ENCODE assay signal across 22 mouse cellular contexts in the genomic region with DNA sequence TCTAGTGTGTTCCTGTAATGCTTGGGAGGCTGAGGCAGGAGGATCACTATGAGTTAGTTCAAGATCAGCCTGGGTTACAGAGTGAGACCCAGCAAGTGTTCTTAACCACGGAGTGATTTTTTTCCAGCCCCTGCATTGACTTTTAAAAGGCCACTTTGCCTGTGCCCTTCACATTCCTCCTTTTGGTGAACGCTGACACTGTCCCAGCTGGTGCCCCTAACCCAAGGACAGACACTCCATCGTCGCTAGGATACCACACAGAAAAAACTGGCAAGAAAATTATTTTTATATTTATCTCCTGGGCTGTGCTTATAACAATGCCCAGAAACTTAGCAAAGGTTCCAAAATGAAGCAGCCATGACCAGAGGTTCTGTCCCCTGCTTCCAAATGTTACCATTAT.
DNase-seq lines count a peak whose midpoint lies in the region; ATAC-seq lines count a peak whose summit lies in the region.
"Had no signal": no experiment of that assay in that cellular context is flagged by ENCODE, and none has a peak within 500 bp of the region (broad histone marks: within the 10 kb centered on the region; RNA-seq: fewer than 3 reads in every experiment).

No protein-coding gene starts in this region.

- no peak for DNase-seq in heart, embryonic 10.5 days (ENCODE audit: low spot score)
- no peak for DNase-seq in heart, postnatal 14 days
- DNase-seq in adrenal gland, adult 8-10 months: peak; percentile 69
- DNase-seq in adrenal gland, postnatal 10 days: peak; percentile 56
- DNase-seq in layer of hippocampus, adult 11-12 months (ENCODE audit: low spot score): no peak
- DNase-seq: cerebellum, adult 18-20 months; cerebellum, adult 9-10 months; cerebellum, postnatal 14 days; gastrocnemius, postnatal 10 days; gastrocnemius, postnatal 36 days; heart, adult 2 months; heart, postnatal 36 days had no signal

- H3K4me1 ChIP-seq in heart, embryonic 10.5 days: peaks cover 73% of the 10 kb centered on the region
- H3K4me1 ChIP-seq in neural tube, embryonic 15.5 days: peaks cover 51% of the 10 kb centered on the region

- H3K9me3 ChIP-seq in heart, embryonic 10.5 days: no peaks in the 10 kb centered on the region
- no peaks in the 10 kb centered on the region for H3K9me3 ChIP-seq in neural tube, embryonic 15.5 days (replicated peaks)
- H3K9me3 ChIP-seq: forebrain, embryonic 10.5 days; forebrain, embryonic 13.5 days; hindbrain, embryonic 10.5 days; hindbrain, embryonic 13.5 days; intestine, embryonic 15.5 days had no signal

- WGBS in heart, embryonic 10.5 days: 63% methylated on average over 4 of the region's 4 CpGs
- 72% methylated on average over 4 of the region's 4 CpGs for WGBS in neural tube, embryonic 15.5 days

- intact Hi-C loops in heart, postnatal 14 days (cut with DNase I): loop anchor here (10.0 kb wide), 1 partner anchor 364 kb away; no protein-coding TSS in a partner anchor

- H3K4me2 ChIP-seq in neural tube, embryonic 15.5 days: no peak overlapping the region
- H3K4me2 ChIP-seq: forebrain, embryonic 13.5 days; heart, embryonic 11.5 days; hindbrain, embryonic 13.5 days; intestine, embryonic 15.5 days had no signal

- no peak overlapping the region for H3K4me3 ChIP-seq in heart, embryonic 10.5 days
- no peak overlapping the region for H3K4me3 ChIP-seq in neural tube, embryonic 15.5 days (replicated peaks)
- H3K4me3 ChIP-seq: forebrain, embryonic 10.5 days; forebrain, embryonic 13.5 days; heart, adult 2 months; hindbrain, embryonic 10.5 days; hindbrain, embryonic 13.5 days; intestine, embryonic 15.5 days had no signal

- H3K27ac ChIP-seq in heart, embryonic 10.5 days: 0 out of 2 replicates have a peak overlapping the region, but pooled peaks have one; percentile 59
- H3K27ac ChIP-seq in neural tube, embryonic 15.5 days (replicated peaks): no peak overlapping the region
- H3K27ac ChIP-seq: forebrain, embryonic 13.5 days; heart, adult 2 months; hindbrain, embryonic 13.5 days; intestine, embryonic 15.5 days had no signal

- no peak overlapping the region for H3K9ac ChIP-seq in neural tube, embryonic 15.5 days (replicated peaks)
- H3K9ac ChIP-seq: forebrain, embryonic 13.5 days; hindbrain, embryonic 13.5 days; intestine, embryonic 15.5 days had no signal

- no peak for ATAC-seq in neural tube, embryonic 15.5 days (ENCODE audit: low FRiP score)
- ATAC-seq: CD4-positive, CD25-positive, alpha-beta regulatory T cell, adult 4 months; forebrain, embryonic 13.5 days; forebrain, embryonic 16.5 days; hindbrain, embryonic 16.5 days; intestine, embryonic 15.5 days had no signal

- no peaks in the 10 kb centered on the region for H3K36me3 ChIP-seq in heart, embryonic 10.5 days
- no peaks in the 10 kb centered on the region for H3K36me3 ChIP-seq in neural tube, embryonic 15.5 days
- H3K36me3 ChIP-seq: forebrain, embryonic 10.5 days; hindbrain, embryonic 10.5 days; hindbrain, embryonic 13.5 days; intestine, embryonic 15.5 days had no signal

- H3K27me3 ChIP-seq in heart, embryonic 10.5 days (ENCODE audit: insufficient read depth, poor library complexity, severe bottlenecking): peaks cover 33% of the 10 kb centered on the region
- peaks cover 17% of the 10 kb centered on the region for H3K27me3 ChIP-seq in neural tube, embryonic 15.5 days (replicated peaks)

Comparison
In these comparisons a context has a peak if more than half of its experiments do, and no peak if none do; other contexts are left out.
1. DNase-seq: peak in adrenal gland, adult 8-10 months (single experiment) and adrenal gland, postnatal 10 days (single experiment); none in heart, embryonic 10.5 days (single experiment), heart, postnatal 14 days (0 of 2) and layer of hippocampus, adult 11-12 months (single experiment).